27 mouse cellular contexts compared by ENCODE assay signal in the genomic region with DNA sequence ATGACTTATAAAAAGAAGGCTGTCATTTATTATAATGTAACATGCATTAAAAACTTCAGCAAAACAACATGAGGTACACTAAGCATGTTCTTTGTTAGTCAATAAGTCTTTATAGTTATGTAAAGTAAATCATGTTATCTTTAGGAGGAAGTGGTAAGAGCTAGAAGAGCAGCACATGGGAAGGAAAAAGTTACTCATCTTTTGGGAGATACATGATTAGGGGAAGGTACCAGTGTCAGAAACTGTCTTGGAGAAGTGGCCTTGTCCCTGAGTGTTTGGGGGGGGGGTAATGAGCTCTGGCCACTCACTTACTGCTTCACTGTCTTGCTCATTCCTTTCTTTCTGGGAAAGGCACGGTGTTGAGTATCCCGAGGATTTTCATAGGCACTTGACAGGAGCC. TPM values are rescaled to one million over a fixed set of nuclear protein-coding genes. Genes with fewer than 3 reads are reported as not detected.
A peak's percentile ranks its signal among the peaks of the same experiment; 100 is the strongest.
DNase-seq lines count a peak whose midpoint lies in the region; ATAC-seq and TF ChIP-seq lines count a peak whose summit lies in the region.
"Had no signal": no experiment of that assay in that cellular context is flagged by ENCODE, and none has a peak within 500 bp of the region (broad histone marks: within the 10 kb centered on the region; RNA-seq: fewer than 3 reads in every experiment).

No protein-coding gene starts in this region.

- peak; percentile 45 for DNase-seq in CH12.LX (ENCODE audit: extremely low read depth)
- DNase-seq in layer of hippocampus, adult 2 months (ENCODE audit: low spot score in 2 of 2), result no peak
- no peak for DNase-seq in heart, adult 9 months (ENCODE audit: low spot score in 2 of 2)
- DNase-seq: adrenal gland, adult 2 months; adrenal gland, postnatal 10 days; adrenal gland, postnatal 25 days; B cell, adult 2 months; cerebellum, adult 11 months; cerebellum, adult 18-20 months; cerebellum, adult 8-10 months; cerebellum, adult 9-11 months; cerebellum, postnatal 25 days; embryo, embryonic 11 days had no signal

- TF ChIP-seq CTCF in CH12.LX (conservative IDR thresholded peaks at IDR 0.05 in 1 of 2, IDR thresholded peaks at IDR 0.05 in 1 of 2; ENCODE audit: low read depth in 2 of 2, low read length in 2 of 2), result no peak
- TF ChIP-seq CTCF in layer of hippocampus, adult 2 months (conservative IDR thresholded peaks at IDR 0.05), result no peak

- H3K27me3 ChIP-seq in CH12.LX (replicated peaks), result no peaks in the 10 kb centered on the region
- H3K27me3 ChIP-seq: embryonic facial prominence, embryonic 13.5 days; embryonic facial prominence, embryonic 15.5 days; forebrain, embryonic 12.5 days had no signal

- H3K4me2 ChIP-seq in CH12.LX (ENCODE audit: insufficient read depth, low read depth, poor library complexity, severe bottlenecking), result 0 out of 2 replicates have a peak overlapping the region, but pooled peaks have one; percentile 1
- H3K4me2 ChIP-seq: embryonic facial prominence, embryonic 13.5 days; embryonic facial prominence, embryonic 15.5 days; forebrain, embryonic 12.5 days had no signal

- H3K36me3 ChIP-seq in CH12.LX (replicated peaks in 1 of 2; ENCODE audit: control insufficient read depth in 1 of 2, insufficient read depth in 1 of 2, low read length in 1 of 2), result no peaks in the 10 kb centered on the region
- H3K36me3 ChIP-seq: embryonic facial prominence, embryonic 13.5 days; embryonic facial prominence, embryonic 15.5 days; forebrain, embryonic 10.5 days; forebrain, embryonic 12.5 days had no signal

- no peaks in the 10 kb centered on the region for H3K79me2 ChIP-seq in CH12.LX (replicated peaks; ENCODE audit: control insufficient read depth, extremely low read depth, insufficient read depth, poor library complexity, severe bottlenecking)

- TF ChIP-seq POLR2A in CH12.LX (IDR thresholded peaks at IDR 0.05; ENCODE audit: low read depth, low read length), result no peak

- peak; percentile 65 for ATAC-seq in granulocyte monocyte progenitor cell, adult 5-6 weeks (replicated peaks; ENCODE audit: poor library complexity, severe bottlenecking)
- no peak for ATAC-seq in monocyte, adult 5-6 weeks (replicated peaks; ENCODE audit: insufficient number of reproducible peaks, low FRiP score, low TSS enrichment, poor library complexity, severe bottlenecking)
- ATAC-seq: CD4-positive, CD25-positive, alpha-beta regulatory T cell, adult 4 months; forebrain, embryonic 14.5 days; forebrain, embryonic 16.5 days had no signal

- in situ Hi-C loops in CH12.LX (cut with MboI; ENCODE audit: low pct_ligation_motif_present, low pct_unique_long_range_greater_than_20kb, low sequenced_read_pairs), result no loop called here

- H3K4me3 ChIP-seq in CH12.LX (replicated peaks in 1 of 3; ENCODE audit: low read depth in 2 of 3, low read length in 2 of 3, poor library complexity in 1 of 3), result no peak overlapping the region
- no peak overlapping the region for H3K4me3 ChIP-seq in layer of hippocampus, adult 2 months
- H3K4me3 ChIP-seq: embryonic facial prominence, embryonic 13.5 days; embryonic facial prominence, embryonic 15.5 days; erythroblast, embryonic 14.5 days; forebrain, embryonic 10.5 days; forebrain, embryonic 12.5 days had no signal

- peaks cover 4% of the 10 kb centered on the region for H3K9me3 ChIP-seq in CH12.LX (replicated peaks; ENCODE audit: low read length)
- H3K9me3 ChIP-seq: embryonic facial prominence, embryonic 13.5 days; embryonic facial prominence, embryonic 15.5 days; forebrain, embryonic 10.5 days; forebrain, embryonic 12.5 days had no signal

- peaks cover 12 to 30% of the 10 kb centered on the region in 2 experiments for H3K4me1 ChIP-seq in CH12.LX (ENCODE audit: control insufficient read depth in 1 of 2, insufficient read depth in 2 of 2)
- H3K4me1 ChIP-seq: embryonic facial prominence, embryonic 13.5 days; embryonic facial prominence, embryonic 15.5 days; forebrain, embryonic 10.5 days; forebrain, embryonic 12.5 days had no signal

- H3K27ac ChIP-seq in CH12.LX (ENCODE audit: insufficient read depth, low read depth), result no peak overlapping the region
- no peak overlapping the region for H3K27ac ChIP-seq in layer of hippocampus, adult 2 months
- H3K27ac ChIP-seq: embryonic facial prominence, embryonic 13.5 days; embryonic facial prominence, embryonic 15.5 days; forebrain, embryonic 10.5 days; forebrain, embryonic 12.5 days had no signal

- no peak for TF ChIP-seq RAD21 in CH12.LX (IDR thresholded peaks at IDR 0.05; ENCODE audit: low read depth, low read length)

- 0 out of 2 replicates have a peak, but pooled peaks have one; percentile 42 for TF ChIP-seq EP300 in CH12.LX (IDR thresholded peaks at IDR 0.05; ENCODE audit: low read length)

- dilution Hi-C loops in CH12.LX (cut with MboI; ENCODE audit: extremely low pct_ligation_motif_present, extremely low pct_unique_long_range_greater_than_20kb, low sequenced_read_pairs), result no loop called here

- no peak overlapping the region for H3K9ac ChIP-seq in CH12.LX (ENCODE audit: insufficient read depth, low read depth)
- H3K9ac ChIP-seq: embryonic facial prominence, embryonic 13.5 days; embryonic facial prominence, embryonic 15.5 days; forebrain, embryonic 12.5 days had no signal

TF ChIP-seq in CH12.LX, 34 proteins besides CTCF, POLR2A, EP300 and RAD21:
- TF ChIP-seq KAT2A (IDR thresholded peaks at IDR 0.05; ENCODE audit: insufficient replicate concordance, low read length), result no peak
- TF ChIP-seq JUN (IDR thresholded peaks at IDR 0.05; ENCODE audit: insufficient read depth, low read depth, low read length), result peak; percentile 39; the same call in 1 of the 2 replicates
- TF ChIP-seq JUND (conservative IDR thresholded peaks at IDR 0.05; ENCODE audit: low read depth, low read length), result peak; percentile 81
- peak; percentile 43; the same call in 1 of the 2 replicates for TF ChIP-seq ETS1 (conservative IDR thresholded peaks at IDR 0.05; ENCODE audit: low read depth, low read length)

RNA-seq across cellular contexts. Expression of a gene that starts 26.9 kb away (rescaled TPM):
- total RNA-seq in CH12.LX (2012; rRNA removed) (11.6 and 11.7 TPM in 2 replicates), CH12.LX (2014; rRNA removed) (15.8 and 17.4 TPM in 2 replicates)
- 12.4 and 15.9 TPM in 2 replicates for polyA plus RNA-seq in CH12.LX (2012; ENCODE audit: insufficient read length, low read depth)
- total RNA-seq in granulocyte monocyte progenitor cell, adult 5-6 weeks (2014; fragmentation: Nextera tagmentation), result 17.2 and 17.9 TPM in 2 replicates
- 19.0 and 23.6 TPM in 2 replicates for total RNA-seq in granulocyte monocyte progenitor cell, adult 5-6 weeks (2017)
- total RNA-seq in layer of hippocampus, adult 2 months (2021), result 10 to 100 TPM; 13.3 to 14.5 TPM
- 24.8 to 30.8 TPM (median 27.2 TPM) in 3 replicates for total RNA-seq in monocyte, adult 5-6 weeks (2017)

RNA-seq across cellular contexts. Expression of a gene that starts 37.4 kb away (rescaled TPM):
- total RNA-seq in CH12.LX (2012; rRNA removed) (not detected in 2 replicates), CH12.LX (2014; rRNA removed) (not detected in 2 replicates)
- 0.42 TPM in 1 of 2 replicates, not detected in the other for polyA plus RNA-seq in CH12.LX (2012; ENCODE audit: insufficient read length, low read depth)
- total RNA-seq in granulocyte monocyte progenitor cell, adult 5-6 weeks (2014; fragmentation: Nextera tagmentation), result not detected in 2 replicates
- not detected in 2 replicates for total RNA-seq in granulocyte monocyte progenitor cell, adult 5-6 weeks (2017)
- total RNA-seq in layer of hippocampus, adult 2 months (2021), result not detected
- not detected in 3 replicates for total RNA-seq in monocyte, adult 5-6 weeks (2017)
- total RNA-seq: adrenal gland, adult 2 months; adrenal gland, postnatal 10 days; adrenal gland, postnatal 25 days; ES-E14; MEL had no signal
- polyA plus RNA-seq: adrenal gland, adult 2 months; brain, embryonic 14.5 days; CD4-positive, CD25-positive, alpha-beta regulatory T cell, adult 4 months; embryonic facial prominence, embryonic 11.5 days; embryonic facial prominence, embryonic 13.5 days; embryonic facial prominence, embryonic 15.5 days; erythroblast, embryonic 14.5 days; forebrain, embryonic 10.5 days; forebrain, embryonic 12.5 days; forebrain, embryonic 16.5 days had no signal
